Mouse (Mus musculus): ENCODE data around the gene 4930562C15Rik.

DNA sequence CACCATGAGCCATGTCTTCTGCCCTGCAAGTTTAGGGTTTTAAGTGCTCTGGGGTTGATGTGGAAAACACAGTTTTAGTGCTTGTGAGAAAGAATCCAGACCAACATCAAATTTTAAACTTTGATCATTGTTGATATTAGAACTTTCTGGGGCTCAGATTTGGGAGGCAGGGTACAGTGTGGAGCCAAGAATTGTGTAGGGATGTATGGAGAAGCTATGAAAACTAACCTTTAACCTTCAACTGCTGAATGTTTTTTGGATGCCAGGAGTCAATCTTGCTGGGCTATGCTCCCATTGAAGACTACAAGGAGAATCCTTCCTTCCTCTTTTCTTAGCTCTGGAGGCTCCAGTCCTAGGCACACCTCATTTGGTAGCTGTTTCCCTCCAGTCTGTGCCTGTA is 71.3 kb downstream of the 4930562C15Rik start:
- TF ChIP-seq CTCF (IDR thresholded peaks at IDR 0.05; ENCODE audit: extremely low read depth, insufficient read length, insufficient replicate concordance, low read depth, low read length) (no peak), POLR2A (IDR thresholded peaks at IDR 0.05; ENCODE audit: low read depth, low read length) (no peak)

All from small intestine, adult 2 months (tissue).